Mouse (Mus musculus): Measurements from ENCODE around the gene Gchfr.

DNA sequence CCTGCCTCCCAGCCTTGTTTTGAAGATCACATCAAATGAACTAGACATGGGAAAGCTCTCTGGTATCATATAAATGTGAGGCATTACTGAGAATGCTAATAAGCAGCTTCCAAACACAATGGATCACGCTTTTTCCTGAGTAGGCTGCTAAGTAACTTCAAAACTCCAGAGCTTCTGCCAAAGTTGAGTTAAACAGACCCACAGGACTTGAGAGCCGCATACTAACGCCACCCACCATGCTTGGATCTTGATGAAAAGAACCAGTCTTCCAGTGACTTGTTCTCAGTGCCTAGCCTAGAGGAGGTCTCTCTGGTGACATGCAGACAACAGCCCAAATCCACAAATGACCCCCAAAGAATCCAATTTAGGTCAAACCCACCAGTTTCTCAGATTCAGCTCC, 31.4 kb downstream of the Gchfr start:
- TF ChIP-seq CTCF (IDR thresholded peaks at IDR 0.05; ENCODE audit: low read depth) (no peak), EP300 (IDR thresholded peaks at IDR 0.05; ENCODE audit: low read depth) (no peak)
